Mouse (Mus musculus) frontal cortex, postnatal 10 days (tissue): ENCODE measurements around the gene Kirrel3.

Experiments used
- DNase-seq, 2 experiments: peaks; one replicate each; pipeline ENCODE4 v3.0.0; 2022; ENCODE audit warnings: low spot score in 2 of 2, mixed read lengths in 1 of 2

Kirrel3 gene

GRCm38 (mm10) chr9:34752076-34752800, 266.5 kb downstream of the Kirrel3 start:
- DNase-seq = no peak

GRCm38 (mm10) chr9:34752801-34753170, 267.1 kb downstream of the Kirrel3 start:
- peak; percentile 21 to 54 for DNase-seq

- no peak for DNase-seq
Observed at GRCm38 (mm10) chr9:34753891-34754290, 268.2 kb downstream of the Kirrel3 start.

GRCm38 (mm10) chr9:34754523-34755097, 268.9 kb downstream of the Kirrel3 start:
- no peak for DNase-seq

- DNase-seq = no peak
Observed at GRCm38 (mm10) chr9:34756055-34756454, 270.4 kb downstream of the Kirrel3 start.

GRCm38 (mm10) chr9:34758925-34759324, 273.2 kb downstream of the Kirrel3 start:
- no peak for DNase-seq

- no peak for DNase-seq
Observed at GRCm38 (mm10) chr9:34760521-34760920, 274.8 kb downstream of the Kirrel3 start.

GRCm38 (mm10) chr9:34766792-34767623, 281.3 kb downstream of the Kirrel3 start:
- DNase-seq = no peak

GRCm38 (mm10) chr9:34768961-34769360, 283.3 kb downstream of the Kirrel3 start:
- DNase-seq = no peak

GRCm38 (mm10) chr9:34770951-34771350, 285.3 kb downstream of the Kirrel3 start:
- no peak for DNase-seq

GRCm38 (mm10) chr9:34771401-34771800, 285.7 kb downstream of the Kirrel3 start:
- no peak for DNase-seq

- DNase-seq = peak in 1 of 2 experiments; percentile 14
Observed at GRCm38 (mm10) chr9:34772022-34772437, 286.3 kb downstream of the Kirrel3 start.

- DNase-seq = no peak
Observed at GRCm38 (mm10) chr9:34781356-34781755, 295.7 kb downstream of the Kirrel3 start.

GRCm38 (mm10) chr9:34787915-34788314, 302.2 kb downstream of the Kirrel3 start:
- DNase-seq = no peak

GRCm38 (mm10) chr9:34795226-34795625, 309.5 kb downstream of the Kirrel3 start:
- DNase-seq = no peak

GRCm38 (mm10) chr9:34797688-34798339, 312.1 kb downstream of the Kirrel3 start:
- no peak for DNase-seq

GRCm38 (mm10) chr9:34801662-34802061, 316.0 kb downstream of the Kirrel3 start:
- no peak for DNase-seq

- no peak for DNase-seq
Observed at GRCm38 (mm10) chr9:34806854-34807253, 321.2 kb downstream of the Kirrel3 start.

GRCm38 (mm10) chr9:34809993-34810513, 324.4 kb downstream of the Kirrel3 start:
- DNase-seq = no peak

GRCm38 (mm10) chr9:34818325-34818976, 332.8 kb downstream of the Kirrel3 start:
- DNase-seq = no peak

GRCm38 (mm10) chr9:34824358-34825088, 338.8 kb downstream of the Kirrel3 start:
- no peak for DNase-seq
